Mouse (Mus musculus): Measurements from ENCODE around the gene Trio.

DNA sequence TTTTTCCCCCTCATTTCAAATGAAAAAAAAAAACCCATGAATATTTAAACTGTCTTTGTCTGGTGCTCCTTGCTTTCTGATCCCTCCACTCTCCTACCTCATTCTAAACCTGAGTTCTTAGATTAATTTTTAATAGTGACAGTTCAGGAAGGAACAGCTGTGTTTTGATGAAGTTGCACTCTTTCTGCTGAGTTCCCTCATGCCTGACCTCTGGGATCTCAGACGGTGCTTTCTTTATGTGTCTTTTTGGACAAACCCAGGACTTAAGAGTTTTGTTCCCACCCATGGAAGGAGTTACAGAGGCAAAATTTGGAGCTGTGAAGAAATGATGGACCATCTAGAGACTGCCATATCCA, 39.1 kb upstream of the Trio start:
- no peak for TF ChIP-seq EP300 (IDR thresholded peaks at IDR 0.05; ENCODE audit: low read depth)
- no peak for TF ChIP-seq CTCF (IDR thresholded peaks at IDR 0.05; ENCODE audit: low read depth)

Measured in liver, postnatal 0 days (tissue).